Mouse (Mus musculus) cerebellum, adult 18-20 months (tissue): ENCODE data around the gene Tmem72.

Experiments used
- DNase-seq, 2 experiments: peaks; one replicate each; pipeline ENCODE4 v3.0.0; 2021

Gene Tmem72

DNA sequence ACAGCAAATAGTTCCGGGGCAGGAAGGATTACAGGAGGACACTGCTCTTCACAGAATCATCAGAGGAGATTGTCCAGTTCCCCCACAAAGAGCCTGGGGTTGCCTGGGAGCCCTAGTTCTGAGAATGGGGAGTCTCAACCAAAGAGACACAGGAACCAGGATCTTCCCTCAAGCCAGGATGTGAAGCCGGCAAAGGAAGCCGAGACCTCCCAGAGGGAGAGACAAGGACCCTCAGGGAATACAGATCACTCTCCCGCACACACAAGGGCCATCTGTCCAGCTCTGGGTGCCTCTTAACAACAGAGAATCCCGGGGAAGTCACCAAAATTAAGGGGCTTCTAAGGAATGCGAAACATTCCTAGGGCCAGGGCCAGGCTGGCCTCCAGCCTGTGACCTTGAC is 39.4 kb downstream of the Tmem72 start:
- no peak for DNase-seq

DNA sequence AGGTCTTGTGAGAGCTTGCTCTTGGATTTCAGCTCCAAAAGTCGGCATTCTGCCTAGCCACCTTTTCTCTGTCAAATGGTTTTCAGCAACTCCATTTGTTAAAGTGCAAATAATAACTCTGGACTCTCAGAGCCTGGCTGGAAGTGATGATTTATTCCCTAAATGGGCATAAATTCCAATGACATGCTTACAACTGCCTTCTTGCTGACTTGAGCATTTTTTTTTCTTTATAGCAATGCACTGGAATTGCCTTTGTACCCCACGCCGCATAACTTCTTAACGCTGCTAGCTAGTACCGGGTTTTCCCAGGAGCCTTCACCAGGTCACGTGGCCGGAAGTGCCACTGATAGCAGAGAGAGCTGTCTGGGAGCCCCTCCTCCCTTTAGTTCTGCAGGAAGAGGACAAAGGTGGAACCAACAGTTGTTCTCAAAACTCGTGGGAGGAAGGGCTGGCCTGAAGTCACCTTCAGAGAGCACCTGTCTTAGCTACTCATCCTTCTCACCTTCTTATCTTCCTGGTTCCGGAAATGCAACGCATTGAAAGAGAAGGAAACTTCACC is 40.3 kb downstream of the Tmem72 start:
- no peak for DNase-seq

DNA sequence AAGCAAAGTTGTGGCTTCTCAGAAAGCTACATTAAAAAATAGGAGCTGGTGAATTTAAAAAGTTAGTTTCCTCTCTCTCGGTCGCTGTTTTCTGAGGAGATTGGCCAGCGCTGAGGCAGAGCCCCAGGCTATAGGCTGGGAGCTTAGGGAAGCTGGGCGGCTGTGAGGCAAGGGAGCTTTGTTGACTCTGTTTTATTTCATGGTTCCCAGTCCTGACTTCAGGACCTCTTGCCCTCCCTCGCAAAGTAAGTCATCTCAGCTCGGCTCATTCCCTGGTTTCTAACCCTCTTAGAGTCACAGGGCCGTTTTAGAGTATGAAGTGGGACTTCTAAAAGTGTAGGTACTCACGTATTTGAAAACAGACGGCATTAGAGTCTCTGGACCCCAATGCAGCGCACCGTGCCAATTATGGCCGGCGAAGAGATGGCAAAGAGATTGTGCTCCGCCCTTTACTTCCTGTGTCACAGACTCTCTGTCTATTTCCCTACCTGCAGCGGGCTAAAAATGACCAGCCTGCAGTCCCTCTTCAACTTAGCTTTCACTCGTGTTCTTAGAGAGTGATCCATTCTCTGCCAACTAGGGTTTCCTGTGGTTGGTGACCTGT is 42.3 kb downstream of the Tmem72 start:
- no peak for DNase-seq

- peak; percentile 55 to 58 for DNase-seq
These were observed 43.0 kb downstream of the Tmem72 start, which contains the start of gene Rassf4 for GRCm38 (mm10) chr6:116673471-116674282. Gene Rassf4 (minus strand): TSS chr6:116673952.

GRCm38 (mm10) chr6:116672349-116672748 is 44.4 kb downstream of the Tmem72 start:
- no peak for DNase-seq

- DNase-seq, result no peak
These were observed 44.9 kb downstream of the Tmem72 start for GRCm38 (mm10) chr6:116671768-116672167.

DNA sequence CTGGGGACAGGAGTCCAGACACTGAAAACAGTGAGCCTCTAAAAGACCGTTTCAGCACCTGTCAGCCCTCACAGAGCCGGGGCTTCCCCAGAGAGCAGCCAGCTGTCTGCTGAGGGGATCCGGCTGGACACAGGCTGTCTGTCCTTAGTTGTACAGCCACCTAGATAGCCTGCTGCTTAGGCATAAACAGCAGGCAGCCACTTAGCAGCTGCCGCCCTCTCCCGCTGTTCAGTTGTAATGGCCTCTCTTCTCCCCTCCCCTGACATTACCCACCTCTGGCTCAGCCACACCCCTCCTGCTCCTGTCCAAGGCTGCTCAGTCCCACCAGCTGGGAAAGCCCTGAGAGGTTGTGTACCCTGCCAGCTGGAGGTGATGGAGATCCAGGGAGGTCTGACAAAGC is 45.7 kb downstream of the Tmem72 start:
- no peak for DNase-seq

- DNase-seq, result no peak
These were observed 46.6 kb downstream of the Tmem72 start for GRCm38 (mm10) chr6:116670144-116670543.

DNA sequence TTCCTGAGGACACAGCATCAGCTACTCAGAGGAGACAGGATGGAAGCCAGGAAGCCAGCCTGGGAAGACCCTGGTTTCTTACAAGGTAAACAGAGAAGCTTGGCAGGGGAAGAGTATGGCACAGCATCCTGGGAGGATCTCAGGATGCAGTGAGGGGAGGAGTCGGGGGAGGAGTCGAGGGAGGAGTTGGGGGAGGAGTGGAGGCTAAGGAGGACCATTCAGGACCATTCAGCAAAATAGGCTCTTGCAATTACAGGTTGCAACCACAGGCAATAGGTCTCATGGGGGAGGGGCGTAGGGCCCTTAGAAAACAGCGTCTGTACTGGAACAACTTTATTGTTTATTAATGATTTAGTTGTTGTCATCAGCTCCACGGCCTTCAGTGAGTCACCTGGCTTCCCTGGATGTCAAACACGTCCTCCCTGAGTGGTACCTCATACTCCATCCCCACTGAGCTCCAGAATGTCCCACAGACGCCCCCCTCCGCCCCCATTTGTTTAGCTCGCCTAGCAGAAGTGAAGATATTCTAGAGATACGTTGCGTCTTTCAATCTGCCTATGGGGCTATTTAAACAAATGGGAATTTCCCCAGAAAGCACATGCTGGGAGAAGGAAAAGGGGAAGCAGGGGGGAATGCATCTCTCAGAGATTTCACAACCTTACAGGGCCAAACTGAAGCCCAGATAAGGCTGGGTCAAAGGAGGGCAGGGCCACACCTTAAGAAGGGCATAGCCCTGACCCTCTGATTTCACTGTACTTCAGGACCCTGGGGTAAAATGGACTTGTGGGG is 47.8 kb downstream of the Tmem72 start:
- no peak for DNase-seq

GRCm38 (mm10) chr6:116667382-116667781 is 49.3 kb downstream of the Tmem72 start:
- no peak for DNase-seq

DNA sequence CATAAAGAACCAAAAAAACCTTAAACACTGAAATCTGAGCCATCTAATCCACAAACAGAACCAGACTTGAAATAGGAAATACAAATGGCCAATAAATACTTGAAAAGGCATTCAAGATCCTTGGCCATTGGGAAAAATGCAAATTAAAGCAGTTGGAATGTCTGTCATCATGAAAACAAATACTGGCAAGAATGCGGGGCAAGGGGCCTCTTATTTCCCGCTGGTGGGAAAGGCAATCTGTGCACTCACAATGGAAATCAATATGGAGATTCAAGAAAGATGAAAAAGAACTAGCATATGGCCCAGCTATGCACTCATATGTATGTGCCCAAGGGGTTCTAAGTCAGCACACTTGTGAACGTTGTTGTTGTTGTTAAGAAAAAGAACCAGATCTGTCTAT is 49.8 kb downstream of the Tmem72 start:
- no peak for DNase-seq

DNA sequence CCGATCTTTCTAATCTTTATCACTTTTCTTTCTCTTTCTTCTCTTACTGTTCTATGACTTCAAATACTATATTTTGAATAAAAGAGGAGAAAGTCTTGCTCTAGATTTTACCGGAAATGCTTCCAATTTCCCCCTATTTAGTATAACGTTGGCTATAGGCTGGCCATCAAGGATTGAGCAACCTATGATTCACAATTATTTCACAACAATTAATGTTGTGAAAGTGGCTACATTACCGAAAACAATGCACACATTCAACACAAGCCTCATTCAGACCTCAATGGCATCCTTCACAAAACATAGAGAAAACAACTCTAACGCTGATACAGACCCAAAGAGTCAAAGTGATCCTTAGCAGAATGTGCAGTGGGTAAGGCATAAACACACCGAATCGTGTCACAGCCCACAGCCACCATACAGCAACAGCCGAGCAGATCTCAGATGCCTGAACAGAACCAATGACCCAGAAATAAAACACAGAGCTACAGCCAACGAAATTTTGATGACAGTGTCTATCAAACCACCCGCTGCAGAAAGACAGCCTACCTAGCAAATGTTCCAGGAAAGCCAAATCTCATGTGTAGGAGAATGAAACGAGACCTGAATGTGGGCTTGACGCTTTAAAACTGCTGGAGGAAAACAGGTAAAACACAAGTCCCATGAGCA is 50.5 kb downstream of the Tmem72 start:
- DNase-seq, result no peak

DNA sequence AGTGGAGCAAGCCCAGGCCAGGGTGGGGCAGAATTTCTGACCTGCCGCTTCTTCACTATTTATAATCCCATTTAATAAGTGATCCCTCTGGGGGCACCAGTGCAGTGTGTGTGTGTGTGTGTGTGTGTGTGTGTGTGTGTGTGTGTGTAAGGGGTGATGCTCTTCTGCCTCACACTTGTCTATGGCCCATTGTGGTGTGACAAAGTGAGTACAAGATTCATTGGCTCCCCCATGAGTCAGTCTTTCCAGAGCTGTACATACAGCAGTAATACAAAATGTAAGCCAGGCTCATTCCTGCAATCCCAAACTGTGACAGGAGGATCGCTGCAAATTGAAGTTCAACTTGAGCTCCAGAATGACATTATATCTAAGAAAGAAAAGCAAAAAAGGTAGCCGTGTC is 51.9 kb downstream of the Tmem72 start:
- no peak for DNase-seq

- no peak for DNase-seq
These were observed 52.7 kb downstream of the Tmem72 start for GRCm38 (mm10) chr6:116664031-116664430.

- DNase-seq, result no peak
These were observed 53.3 kb downstream of the Tmem72 start for GRCm38 (mm10) chr6:116663364-116663763.

DNA sequence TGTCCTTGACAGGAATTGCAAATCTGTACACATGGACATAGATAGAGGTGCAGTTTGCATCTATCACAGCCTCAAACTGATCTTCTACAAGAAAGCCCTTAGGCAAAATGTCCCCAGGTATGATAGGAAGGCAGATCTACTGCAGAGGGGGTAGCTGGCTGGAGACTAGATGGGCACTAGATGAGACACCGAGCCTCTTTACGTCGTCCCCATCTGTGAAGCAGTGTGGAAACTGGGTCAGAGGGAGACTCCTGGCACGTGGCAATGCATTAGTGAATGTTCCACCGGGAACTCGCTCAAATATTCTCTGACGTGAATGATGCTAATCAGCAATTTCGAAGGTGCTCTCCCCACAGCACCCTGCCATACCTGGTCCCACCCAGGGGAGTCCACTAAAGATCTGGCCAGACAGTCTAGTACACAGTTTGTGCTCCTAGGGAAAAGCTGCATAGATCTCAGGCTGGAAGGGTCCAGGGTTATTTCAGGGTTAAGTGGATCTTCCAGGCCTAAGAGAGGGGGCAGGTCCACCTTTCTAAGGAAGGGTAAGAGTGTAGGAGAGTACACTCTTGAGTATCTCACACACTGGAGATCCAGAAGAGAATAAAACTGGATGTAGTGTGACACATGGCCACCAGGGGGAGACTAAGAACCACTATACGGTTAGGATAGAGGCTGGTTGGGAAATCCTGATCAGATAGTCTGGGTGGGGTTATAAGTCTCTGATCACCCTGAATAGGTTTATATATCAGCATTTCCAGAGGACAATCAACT is 62.8 kb downstream of the Tmem72 start:
- peak; percentile 56 to 59 for DNase-seq

DNA sequence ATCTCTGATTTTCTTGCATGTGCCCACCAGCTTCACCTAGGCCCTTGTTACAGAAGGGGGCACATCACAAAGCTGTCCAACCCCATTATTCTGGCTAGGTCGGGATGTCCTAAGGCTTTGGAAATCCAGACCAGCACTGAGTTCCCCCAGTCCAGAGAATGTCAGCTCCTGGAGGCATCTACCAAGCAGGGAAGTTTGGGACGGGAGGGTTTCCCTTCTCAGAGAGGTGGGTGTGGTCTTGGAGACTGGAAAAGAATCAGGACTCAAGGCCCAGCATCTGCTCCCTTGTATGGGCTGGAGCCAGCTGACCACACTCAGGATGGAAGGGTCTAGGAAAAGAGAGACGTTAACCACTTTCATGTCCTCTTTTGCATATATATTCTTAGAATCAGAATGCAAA is 63.5 kb downstream of the Tmem72 start:
- no peak for DNase-seq

DNA sequence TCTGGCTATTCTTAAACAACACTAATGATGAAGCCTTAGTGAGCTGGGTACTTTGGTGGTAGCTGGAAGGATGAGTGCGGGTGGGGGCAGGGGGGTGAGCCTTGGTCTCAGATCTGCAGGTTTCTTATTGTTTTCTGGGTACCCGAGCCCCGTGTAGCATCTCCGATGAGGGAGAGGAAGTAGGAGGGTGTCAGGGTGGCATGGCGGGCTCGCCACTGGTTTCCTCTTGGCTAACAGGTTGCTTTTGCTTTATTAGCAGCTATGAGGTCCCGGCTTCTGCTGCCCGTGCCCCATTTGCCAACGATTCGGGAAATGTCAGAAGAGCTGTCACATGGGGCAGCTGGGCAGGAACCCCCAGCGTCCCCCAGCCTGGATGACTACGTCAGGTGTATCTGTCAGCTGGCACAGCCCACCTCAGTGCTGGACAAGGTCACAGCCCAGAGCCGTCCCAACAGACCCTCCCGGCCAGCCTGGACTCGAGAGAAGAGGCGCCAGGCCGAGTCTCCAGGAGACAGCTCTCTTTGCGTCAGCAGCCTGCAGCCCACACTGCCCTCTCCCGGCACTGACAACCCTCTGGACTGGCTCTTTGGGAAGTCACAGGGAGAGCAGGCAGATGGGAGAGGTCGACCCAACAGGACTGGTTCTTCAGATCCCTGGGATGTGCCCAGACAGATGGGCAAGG is 65.1 kb downstream of the Tmem72 start:
- DNase-seq, result no peak

DNA sequence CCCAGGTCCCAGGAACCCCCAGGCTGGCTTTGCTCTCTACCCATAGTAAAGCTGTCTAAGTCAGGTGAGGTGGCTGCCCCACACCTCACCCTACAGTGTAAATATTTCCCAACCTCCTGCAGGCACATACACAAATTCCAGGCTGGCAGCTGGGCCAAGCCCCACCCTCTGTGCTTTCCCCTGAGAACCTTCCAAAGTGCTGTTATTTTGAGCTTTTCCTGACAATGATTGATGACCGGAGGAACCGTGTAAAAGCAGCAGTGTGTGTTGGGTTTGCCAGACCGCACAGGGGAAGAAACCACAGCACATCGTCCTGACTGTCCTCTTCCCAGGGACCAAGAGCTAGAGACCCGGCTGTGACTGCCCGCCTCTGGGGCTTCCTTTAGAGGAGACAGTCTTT is 66.3 kb downstream of the Tmem72 start, which contains the start of gene Depp1:
Gene Depp1 (plus strand): TSS at position 204 of the 400 bp plus-strand sequence.
- DNase-seq, result no peak

DNA sequence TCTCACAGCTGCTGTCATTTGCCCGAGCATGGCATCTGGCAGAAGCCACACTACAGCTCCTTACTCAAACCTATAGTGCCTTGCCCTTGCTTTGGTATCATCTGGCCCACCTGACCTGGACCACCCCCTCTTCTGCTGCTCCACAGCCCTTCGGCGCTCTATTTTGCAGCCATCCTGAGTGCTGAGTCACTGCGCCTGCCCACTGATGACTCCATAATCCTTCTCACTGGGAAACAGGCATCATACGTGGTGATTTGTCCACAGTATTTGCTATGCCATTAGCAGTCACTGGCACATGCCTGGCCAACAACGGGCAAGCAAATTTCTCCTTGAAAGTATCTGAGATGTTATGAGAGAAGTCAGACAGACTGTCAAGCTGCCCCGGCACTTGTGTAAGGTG is 66.9 kb downstream of the Tmem72 start:
- no peak for DNase-seq

- DNase-seq, result peak; percentile 43 to 46
These were observed 69.0 kb downstream of the Tmem72 start for GRCm38 (mm10) chr6:116647763-116648162.
